Mouse (Mus musculus) layer of hippocampus, postnatal 36 days (tissue): ENCODE data around the gene Rhag. TPM values are rescaled to one million over a fixed set of nuclear protein-coding genes. Genes with fewer than 3 reads are reported as not detected.

Experiments
- DNase-seq, 2 experiments: peaks; one replicate each; pipeline ENCODE4 v3.0.0; 2022
- total RNA-seq, 2 experiments: library from RNA; stranded (reverse); gene quantifications; 2 replicates each; pipeline ENCODE4 v1.2.3; 2021

Gene Rhag
- not detected for total RNA-seq

- DNase-seq, result no peak
Measured at GRCm38 (mm10) chr17:40810934-40811333, at the start of gene Rhag. TSS of gene Rhag (plus strand) at chr17:40811126.

GRCm38 (mm10) chr17:40763662-40764061 lies 47.3 kb upstream of the Rhag start:
- DNase-seq, result no peak

- no peak for DNase-seq
Measured at GRCm38 (mm10) chr17:40767120-40767519, 43.8 kb upstream of the Rhag start.

GRCm38 (mm10) chr17:40789877-40790276 lies 21.0 kb upstream of the Rhag start:
- DNase-seq, result no peak

GRCm38 (mm10) chr17:40793921-40794854 lies 16.7 kb upstream of the Rhag start:
- no peak for DNase-seq

GRCm38 (mm10) chr17:40802707-40803340 lies 8.1 kb upstream of the Rhag start:
- DNase-seq, result no peak

- no peak for DNase-seq
Measured at GRCm38 (mm10) chr17:40806550-40806949, 4.4 kb upstream of the Rhag start.

- DNase-seq, result no peak
Measured at GRCm38 (mm10) chr17:40806953-40807572, 3.9 kb upstream of the Rhag start, which contains the start of gene Crisp2. TSS of gene Crisp2 (minus strand) at chr17:40807003.

- DNase-seq, result no peak
Measured at GRCm38 (mm10) chr17:40808071-40808470, 2.9 kb upstream of the Rhag start.

GRCm38 (mm10) chr17:40811560-40811959 lies 634 bp downstream of the Rhag start:
- DNase-seq, result no peak

- DNase-seq, result no peak
Measured at GRCm38 (mm10) chr17:40812259-40812658, 1.3 kb downstream of the Rhag start.

GRCm38 (mm10) chr17:40817340-40817943 lies 6.5 kb downstream of the Rhag start:
- no peak for DNase-seq

- DNase-seq, result no peak
Measured at GRCm38 (mm10) chr17:40821477-40821876, 10.6 kb downstream of the Rhag start.

- DNase-seq, result no peak
Measured at GRCm38 (mm10) chr17:40823817-40824216, 12.9 kb downstream of the Rhag start.

- no peak for DNase-seq
Measured at GRCm38 (mm10) chr17:40824549-40824948, 13.6 kb downstream of the Rhag start.

GRCm38 (mm10) chr17:40831870-40832269 lies 20.9 kb downstream of the Rhag start:
- DNase-seq, result no peak

- no peak for DNase-seq
Measured at GRCm38 (mm10) chr17:40837308-40837707, 26.4 kb downstream of the Rhag start.

- DNase-seq, result no peak
Measured at GRCm38 (mm10) chr17:40855065-40855464, 44.1 kb downstream of the Rhag start.

- DNase-seq, result no peak
Measured at GRCm38 (mm10) chr17:40868952-40869747, 58.2 kb downstream of the Rhag start.

- no peak for DNase-seq
Measured at GRCm38 (mm10) chr17:40872626-40873025, 61.7 kb downstream of the Rhag start.

GRCm38 (mm10) chr17:40873582-40874011 lies 62.7 kb downstream of the Rhag start:
- no peak for DNase-seq

- no peak for DNase-seq
Measured at GRCm38 (mm10) chr17:40874701-40875100, 63.8 kb downstream of the Rhag start.
